Mouse (Mus musculus): ENCODE data around the gene Ndufs7.
"Not testable (repeated sequence)": the region's sequence is repeated elsewhere in the genome, so short reads cannot be mapped to it uniquely, and the experiment has no call there.

Gene Ndufs7

DNA sequence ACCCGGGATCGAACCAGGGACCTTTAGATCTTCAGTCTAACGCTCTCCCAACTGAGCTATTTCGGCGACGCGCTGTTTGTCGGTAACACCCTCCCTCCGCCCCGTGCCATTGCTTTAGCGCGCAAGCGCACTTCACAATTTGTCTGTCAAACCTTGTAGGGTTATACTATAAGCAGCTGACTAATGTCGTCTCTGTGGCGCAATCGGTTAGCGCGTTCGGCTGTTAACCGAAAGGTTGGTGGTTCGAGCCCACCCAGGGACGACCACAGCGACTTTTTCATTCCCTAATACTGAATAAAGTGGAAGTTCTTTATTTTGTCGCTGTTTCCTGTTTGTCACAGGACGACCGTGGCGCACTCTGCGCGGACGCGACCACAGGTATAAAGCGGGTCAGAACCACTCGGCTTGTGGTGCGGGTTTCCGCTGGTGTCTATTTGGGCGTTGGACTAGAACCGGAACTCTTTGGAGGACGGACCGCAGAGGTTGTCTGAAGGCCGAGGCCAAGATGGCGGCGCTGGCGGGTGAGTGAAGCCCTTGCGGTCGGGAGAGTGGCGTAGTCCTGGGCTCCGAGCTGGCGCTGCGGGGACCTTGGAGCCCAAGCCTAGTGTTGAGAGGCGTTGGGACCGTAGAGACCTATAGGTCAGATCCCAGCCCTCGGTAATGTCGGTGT is at the start of gene Ndufs7:
Ndufs7 (plus strand) TSS at position 151 of the 670 bp plus-strand sequence.
- peak; percentile 94 for DNase-seq (ENCODE audit: low read depth, low spot score)

DNA sequence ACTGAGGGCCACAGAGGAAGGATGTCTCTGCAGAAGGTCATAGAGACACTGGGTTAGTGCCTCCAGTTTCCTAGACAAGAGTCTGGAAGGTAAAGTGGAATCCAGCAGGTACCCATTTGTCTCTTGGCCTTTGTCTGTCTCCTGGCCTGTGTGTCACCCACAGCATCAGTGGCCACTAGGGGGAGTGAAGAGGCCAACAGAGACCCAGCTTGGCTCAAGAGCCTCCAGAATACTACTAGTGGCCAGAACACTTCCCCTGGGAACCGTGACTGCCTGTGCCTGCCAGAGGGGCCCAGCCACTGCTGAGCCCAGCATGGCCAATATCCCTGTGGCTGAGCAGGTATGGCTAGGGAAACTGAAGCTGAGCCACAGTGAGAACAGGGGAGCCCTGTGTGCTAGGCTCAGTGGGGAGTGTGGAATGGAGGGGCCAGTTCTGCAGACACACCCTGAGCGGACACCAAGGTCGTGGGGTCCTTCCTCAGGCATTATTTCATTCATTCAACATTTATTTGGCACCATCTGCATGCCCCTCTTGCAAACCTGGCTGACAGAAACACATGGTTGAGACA is 49.4 kb upstream of the Ndufs7 start:
- DNase-seq (ENCODE audit: low read depth, low spot score): no peak

DNA sequence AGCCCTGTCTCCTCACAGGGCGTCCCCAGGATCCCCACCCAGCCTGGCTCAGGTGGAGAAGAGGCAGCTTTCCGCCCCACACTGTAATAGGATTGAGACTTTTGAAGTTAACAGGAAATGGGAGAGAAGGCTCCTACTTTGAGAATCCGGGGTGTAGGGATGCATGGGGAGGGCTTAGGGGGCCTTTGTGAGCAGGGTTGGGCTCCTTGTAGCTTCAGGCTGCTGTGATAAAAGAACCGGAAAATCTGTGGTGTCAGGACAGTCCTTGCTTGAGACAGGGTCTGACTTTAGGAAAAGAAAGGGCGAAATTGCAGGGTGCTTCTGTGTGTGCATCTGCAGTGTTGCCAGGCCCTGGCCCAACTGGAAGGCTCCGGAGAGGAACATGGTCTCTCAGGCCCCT is 48.4 kb upstream of the Ndufs7 start:
- no peak for DNase-seq (ENCODE audit: low read depth, low spot score)

DNA sequence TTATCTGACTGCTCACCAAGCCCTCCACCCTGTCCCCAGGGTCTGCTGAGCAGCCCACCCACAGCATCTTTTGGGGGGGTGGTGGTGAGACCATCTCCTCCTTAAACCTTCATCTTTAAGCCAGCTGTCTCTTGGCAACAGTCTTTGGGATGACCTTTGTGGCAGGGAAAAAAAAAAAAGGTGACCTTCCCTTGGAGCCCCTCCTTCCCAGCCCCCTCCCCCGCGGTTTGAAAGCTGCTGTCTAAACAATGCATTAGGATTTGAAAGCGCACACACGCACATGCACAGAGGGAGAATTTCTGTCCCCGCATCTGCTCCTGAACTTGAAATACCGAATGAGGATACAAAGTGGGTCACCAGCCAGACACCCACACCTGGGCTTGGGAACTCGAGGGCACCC is 44.9 kb upstream of the Ndufs7 start:
- no peak for DNase-seq (ENCODE audit: low read depth, low spot score)

DNA sequence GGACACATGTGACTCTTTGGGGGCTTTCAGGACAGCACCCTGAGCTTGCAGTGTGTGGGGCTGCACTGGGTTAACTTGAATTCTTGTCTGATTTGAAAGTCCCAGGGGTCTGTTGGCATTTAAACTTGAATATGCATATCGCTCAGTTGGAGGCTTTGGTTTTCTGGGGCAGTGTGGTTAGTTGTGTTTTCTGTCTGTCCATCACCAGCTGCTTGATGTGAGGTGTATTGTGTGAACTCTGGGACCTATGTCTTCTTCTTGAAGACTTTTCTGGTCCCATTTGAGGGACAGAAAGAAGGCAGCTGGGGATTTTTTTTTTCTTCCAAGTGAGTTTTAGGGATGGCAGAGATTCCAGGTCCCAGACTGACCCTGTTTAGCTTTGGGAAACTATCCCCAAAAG is 41.7 kb upstream of the Ndufs7 start:
- no peak for DNase-seq (ENCODE audit: low read depth, low spot score)

DNA sequence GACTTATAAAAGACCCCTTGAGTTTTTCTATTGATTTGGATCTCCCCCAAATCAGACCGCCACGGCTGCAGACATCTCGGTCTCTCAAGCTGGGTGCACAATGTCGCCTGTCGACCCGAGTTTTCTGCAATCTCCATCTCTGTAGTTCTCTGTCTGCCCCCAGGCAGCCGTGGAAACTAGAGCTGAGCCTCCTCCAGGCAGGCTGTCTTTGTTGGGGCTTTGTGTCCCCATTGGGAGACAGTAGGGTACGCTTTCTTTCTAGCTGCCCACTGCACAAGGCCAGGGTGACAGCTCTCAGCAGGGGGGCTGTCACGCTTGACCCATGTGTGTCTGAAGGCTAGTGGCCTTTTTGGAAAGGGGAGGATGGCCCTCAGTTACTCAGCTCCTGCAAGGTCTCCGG is 41.2 kb upstream of the Ndufs7 start:
- DNase-seq (ENCODE audit: low read depth, low spot score): no peak

DNA sequence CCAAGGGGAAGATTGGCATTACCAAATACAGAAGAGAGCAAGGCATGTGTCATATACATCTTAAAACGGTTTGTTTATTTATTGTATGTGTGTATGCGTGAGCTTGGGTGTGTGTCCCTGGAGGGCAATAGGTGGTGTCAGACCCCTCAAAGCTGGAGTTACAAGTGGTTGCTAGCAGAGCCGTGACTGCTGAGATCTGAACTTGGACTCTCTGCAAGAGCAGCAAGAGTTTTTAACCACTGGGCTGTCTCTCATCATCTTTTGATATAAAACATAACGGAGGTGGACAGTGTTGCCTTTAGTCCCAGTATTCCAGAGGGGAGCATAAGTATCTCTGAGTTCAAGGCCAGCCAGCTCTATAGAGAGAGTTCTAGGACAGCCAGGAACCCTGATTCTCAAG is 40.7 kb upstream of the Ndufs7 start:
- DNase-seq (ENCODE audit: low read depth, low spot score): no peak

DNA sequence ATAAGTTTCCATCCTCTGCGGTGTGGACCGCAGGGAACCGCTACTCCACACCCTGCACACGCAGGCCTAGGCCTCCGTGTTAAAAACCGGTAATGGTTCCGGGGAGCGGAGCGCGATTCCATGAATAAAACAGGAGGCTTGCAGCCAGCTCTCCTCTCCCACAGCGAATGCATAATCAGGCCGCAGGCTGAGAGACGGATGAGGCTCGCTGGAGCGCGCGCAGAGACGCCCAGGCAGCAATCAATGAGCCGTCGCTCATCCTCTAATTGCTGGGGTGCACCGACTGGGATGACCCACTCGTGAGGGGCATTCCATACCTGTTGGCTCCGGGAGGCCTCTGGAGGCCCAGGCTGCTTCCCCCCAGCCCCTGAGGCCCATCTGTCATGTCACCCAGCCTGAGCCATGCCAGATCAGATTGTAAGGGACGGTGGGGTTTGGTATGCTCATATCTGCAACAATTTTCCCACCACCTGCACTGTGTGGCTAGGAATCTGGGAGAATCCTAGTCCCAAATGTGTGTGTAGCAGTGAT is 40.0 kb upstream of the Ndufs7 start:
- DNase-seq (ENCODE audit: low read depth, low spot score): no peak

DNA sequence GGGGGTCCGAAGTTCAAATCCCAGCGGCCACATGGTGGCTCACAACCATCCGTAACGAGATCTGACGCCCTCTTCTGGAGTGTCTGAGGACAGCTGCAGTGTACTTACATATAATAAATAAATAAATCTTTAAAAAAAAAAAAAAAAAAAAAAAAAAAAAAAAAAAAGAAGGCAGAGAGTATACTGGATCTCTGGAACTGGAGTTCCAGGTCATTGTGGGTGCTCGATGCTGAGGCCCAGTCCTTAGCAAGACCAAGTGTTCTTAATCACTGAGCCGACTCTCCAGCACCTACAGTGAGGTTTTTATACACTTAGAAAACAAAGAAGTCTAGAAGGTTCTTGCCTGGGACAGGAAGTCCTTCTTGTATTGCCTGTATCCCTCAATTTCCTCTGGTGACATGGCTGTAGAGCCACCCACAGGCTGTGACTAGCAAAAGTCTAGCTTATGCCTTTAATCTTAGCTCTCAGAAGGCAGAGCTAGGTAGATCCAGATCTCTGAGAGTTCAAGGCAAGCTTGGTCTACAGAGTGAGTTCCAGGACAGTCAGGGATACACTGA is 37.3 kb upstream of the Ndufs7 start:
- DNase-seq (ENCODE audit: low read depth, low spot score): not testable (repeated sequence)

DNA sequence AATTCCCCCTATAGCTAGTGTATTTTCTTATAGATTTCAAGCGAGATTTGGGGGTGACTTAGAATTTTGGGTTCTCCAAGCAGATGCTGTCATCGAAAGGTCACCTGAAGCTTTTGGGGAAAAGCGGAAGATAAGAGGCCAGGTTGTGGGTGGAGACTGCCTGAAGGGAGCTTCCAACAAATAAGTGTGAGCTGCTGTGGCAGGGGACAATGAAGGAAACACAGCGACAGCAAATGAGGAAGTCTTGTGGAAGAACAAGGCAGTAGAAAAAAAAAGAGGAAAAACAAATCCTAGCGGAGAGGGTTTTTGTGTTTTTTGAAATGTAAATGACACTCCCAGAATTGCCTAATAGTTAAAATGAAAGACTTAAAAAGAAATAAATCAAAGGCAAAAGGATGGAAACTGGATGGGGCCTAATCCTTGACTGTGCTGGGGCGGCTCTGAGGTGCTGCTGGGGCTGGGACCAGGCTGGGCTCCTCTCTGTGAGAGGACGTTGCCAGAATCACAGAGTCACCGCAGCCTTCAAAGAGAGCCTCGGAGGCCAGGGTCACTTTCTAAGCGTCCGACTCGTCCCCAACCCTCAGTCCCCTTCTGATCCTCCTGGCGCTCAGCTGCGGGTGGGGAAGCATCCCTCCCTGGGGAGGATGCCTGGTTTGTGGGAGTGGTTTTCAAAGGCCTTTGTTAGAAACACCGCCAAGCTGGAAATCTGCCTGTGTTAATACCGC is 33.7 kb upstream of the Ndufs7 start:
- no peak for DNase-seq (ENCODE audit: low read depth, low spot score)

DNA sequence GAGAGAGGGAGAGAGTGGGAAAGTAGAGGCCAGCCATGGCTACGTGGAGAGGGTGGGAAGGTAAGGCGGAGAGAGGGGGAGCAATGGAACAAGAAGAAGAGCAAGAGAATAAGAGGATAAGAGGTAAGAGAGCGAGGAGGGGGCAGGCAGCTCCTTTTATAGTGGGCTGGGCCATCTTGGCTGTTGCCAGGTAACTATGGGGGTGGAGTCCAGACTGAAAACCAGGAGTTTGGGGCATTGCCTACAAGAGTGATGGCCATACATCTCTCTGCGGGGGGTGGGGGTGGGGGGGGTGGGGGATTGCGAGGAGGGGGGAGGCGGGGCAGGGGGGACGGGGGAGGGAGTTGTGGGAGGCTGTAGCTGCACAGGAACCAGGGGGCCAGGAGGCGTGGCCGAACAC is 28.2 kb upstream of the Ndufs7 start:
- DNase-seq (ENCODE audit: low read depth, low spot score): no peak

DNA sequence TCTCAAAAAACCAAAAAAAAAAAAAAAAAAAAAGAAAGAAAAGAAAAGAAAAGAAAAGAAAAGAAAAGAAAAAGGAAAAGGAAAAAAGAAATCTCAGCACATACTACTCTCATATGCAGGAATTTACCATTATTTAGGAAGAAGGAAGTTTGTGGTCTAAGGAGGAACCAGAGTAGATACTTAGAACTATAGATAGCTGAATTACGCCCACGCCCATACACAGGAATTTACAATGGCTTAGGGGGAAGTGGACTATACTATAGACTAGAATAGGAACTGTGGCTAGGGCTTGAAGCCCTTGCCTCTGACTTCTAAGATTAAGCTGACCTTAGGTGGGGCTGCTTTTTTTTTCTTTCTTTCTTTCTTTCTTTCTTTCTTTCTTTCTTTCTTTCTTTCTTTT is 25.8 kb upstream of the Ndufs7 start:
- not testable (repeated sequence) for DNase-seq (ENCODE audit: low read depth, low spot score)

DNA sequence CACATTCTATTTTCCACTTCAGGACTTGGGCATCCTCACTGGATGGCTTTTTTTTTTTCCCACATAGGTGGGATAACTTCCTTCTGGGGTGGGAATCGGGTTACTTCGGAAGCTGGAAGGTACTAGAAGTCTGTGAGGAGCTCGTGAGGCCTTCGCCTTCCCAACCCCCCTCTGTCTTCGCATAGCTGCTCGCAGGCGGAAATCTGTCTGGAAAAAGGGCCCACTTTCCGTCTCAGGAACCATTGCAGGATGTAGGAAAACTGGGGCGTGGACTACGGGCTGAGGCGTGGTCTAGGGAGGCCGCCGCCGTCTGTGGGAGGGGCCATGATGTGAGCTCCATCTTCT is 22.9 kb upstream of the Ndufs7 start:
- no peak for DNase-seq (ENCODE audit: low read depth, low spot score)

DNA sequence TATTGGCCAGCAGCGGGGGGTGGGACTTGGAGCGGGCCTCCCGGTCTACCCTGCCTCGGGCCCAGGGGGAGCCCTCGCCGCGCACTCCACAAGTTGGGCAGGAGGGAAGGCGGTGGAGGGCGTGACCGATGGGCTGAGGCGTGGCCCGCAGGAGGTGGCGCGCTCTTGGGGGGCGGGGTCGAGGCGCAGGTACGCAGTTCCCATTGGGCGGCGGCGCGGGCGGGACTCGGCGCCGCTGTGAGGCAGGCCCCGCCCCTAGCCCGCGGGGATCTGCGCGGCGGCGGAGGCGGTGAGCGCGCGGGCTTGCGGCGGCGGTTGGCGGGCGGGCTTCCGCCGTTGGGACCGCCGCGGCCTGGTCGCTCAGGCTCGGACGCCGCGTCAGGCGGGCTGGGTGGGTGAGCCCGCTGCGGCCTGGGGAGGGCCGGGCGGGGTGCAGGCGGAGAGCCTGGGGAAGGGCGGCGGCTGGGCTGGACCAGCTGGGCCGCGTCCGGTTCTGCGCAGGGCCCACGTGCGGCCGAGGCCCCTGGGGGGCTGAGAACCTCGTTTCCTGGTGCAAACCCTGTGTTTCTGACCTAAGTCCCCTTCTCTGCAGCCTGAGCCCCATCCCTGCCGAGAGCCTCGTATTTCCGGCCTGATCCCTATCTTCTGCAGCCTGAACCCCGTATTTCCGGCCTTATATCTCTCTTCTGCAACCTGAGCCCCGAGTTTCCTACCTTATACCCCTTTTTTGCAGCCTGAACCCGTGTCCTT is 22.3 kb upstream of the Ndufs7 start, which contains the start of gene Mum1:
Mum1 (plus strand) TSS at position 19 of the 750 bp plus-strand sequence.
- peak; percentile 94 for DNase-seq (ENCODE audit: low read depth, low spot score)

DNA sequence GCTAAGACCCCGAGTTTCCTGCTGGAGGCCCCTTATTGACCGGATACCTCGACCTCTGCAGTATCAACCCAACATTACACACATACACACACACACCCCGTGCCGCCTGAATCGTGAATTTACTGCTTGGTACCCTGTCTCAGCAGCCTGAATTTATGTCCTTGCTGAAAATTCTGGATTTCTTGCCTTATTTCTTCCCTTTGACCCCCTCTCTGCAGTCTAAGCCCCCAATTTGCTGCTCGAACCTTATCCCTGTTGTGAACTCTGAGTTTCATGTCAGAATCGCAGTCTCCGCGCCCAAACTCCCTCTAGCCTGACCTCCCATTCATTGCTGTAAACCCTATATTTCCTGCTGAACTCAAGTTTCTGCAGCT is 21.8 kb upstream of the Ndufs7 start:
- DNase-seq (ENCODE audit: low read depth, low spot score): no peak

DNA sequence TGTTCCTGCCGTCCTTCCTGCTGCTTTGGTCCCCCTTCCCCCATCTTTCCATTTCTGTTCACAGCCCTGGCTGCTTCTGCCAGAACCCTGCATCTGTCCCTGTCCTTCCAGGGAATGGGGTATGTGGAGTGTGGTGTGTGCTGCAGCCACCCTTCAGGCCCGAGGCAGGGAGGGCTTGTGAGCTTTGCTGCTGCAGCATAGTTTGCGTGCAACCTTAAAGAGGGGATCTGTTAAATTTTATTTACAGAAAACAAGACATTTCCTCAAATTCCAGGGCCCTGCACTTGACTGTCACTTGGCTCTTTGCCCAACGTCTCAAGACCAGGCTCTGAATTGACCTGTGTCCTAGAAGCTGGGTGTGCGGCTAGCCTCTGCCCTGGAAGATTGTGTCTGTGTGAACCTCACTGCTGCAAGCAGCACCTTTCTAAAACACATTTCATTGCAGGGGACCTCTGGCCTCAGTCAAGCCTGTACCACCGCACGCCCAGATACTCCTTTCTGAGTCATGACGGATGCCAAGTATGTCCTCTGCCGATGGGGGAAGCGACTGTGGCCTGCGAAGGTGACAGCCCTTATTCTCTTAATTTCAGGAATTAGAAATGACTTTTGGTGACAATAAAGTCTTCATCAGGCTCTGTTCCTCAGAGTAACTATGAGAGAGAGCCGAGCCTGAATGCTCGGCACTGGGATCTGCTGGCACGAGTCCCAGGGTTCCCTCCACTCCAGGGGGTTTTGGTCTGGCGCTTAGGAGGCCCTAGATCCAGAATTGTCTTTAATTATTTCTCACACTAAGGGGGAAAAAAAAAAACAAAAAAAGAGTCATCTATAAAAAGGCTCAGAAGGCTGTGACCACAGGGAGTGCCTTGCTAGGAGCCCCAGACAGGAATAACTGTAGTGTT is 20.8 kb upstream of the Ndufs7 start:
- DNase-seq (ENCODE audit: low read depth, low spot score): no peak

DNA sequence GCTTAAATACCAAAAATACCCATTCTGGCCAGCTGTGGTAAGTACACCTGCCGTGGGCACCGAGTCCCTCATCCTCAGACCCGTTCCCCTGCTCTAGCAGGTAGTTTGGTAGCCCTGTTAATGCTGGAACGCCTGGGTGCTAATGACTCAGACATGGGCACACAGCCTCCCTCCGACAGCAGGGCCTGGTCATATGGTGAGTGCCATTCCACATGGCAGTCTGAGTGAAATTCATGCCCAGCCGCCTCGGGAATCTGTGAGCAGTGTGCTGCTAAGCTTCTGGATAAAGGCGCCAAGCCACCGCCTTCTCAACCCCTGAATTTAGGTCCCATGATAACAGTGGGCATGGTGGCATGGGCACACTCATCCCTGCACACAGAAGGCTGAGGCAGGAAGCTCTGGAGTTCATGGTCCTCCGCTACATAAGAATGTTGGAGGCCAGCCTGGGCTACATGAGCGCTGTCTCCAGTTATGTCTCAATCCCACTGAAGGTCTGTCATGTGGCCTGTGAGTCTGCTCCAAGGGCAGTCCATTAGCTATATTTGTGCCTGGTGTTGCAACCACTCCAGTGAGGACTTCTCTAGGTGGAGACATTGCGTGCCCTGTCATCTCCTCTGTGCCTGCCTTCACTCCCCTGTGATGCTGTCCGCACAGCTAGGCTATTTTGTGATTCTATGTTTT is 12.6 kb upstream of the Ndufs7 start:
- no peak for DNase-seq (ENCODE audit: low read depth, low spot score)

DNA sequence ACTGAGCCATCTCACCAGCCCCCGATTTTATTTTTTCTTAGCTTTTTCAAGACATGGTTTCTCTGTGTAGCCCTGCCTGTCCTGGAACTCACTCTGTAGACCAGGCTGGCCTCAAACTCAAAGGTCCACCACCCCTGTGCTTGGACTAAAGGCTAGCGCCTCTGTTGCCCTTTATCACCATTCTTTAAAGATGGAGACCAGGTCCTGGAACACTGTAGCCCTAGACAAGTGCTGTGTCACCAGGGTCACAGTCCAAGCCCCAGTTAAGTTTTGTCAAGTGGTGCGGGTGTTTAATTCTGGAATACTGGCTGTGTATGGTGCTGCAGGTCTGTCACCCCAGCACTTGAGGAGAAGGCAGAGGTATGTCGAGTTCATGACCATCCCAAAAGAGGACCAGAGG is 11.9 kb upstream of the Ndufs7 start:
- no peak for DNase-seq (ENCODE audit: low read depth, low spot score)

DNA sequence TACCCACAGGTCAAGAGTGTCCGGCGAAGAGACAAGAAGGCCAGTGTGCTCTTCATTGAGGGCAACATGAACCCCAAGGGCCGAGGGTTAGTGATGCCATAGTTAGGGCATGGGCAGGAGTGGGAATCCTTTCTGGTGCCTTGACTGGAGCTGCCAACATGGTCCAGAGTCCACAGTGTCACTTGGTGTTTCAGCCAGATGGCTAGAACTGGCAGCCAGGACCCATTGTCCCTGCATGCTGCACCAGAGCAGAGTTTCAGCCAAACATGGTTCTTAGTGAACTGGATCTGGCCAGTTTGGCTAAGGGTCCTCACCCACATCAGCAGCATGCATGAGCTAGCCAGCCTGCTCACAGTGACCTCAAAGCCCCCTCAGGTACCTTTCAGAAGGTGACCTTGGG is 10.6 kb upstream of the Ndufs7 start:
- DNase-seq (ENCODE audit: low read depth, low spot score): no peak

DNA sequence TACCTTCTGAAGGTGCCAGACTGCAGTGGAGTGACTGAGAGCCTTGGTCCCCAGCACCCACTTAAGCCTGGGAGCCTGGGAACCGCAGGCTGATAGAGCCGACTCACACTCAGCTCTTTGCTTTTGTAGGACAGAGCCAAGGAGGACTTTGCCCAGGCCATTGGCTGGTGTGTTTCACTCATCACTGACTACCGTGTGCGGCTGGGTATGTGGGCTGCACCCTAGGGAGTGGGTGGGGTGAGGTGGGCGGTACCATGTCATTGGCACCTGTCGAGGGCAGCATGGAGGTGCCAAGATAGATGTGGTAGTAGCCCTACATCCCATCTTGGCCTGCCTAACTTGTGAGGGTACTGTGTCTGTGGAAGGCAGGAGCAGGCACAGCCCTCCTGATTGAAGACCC is 9.1 kb upstream of the Ndufs7 start:
- no peak for DNase-seq (ENCODE audit: low read depth, low spot score)

Measured in brain, embryonic 18.5 days (tissue).